Mouse (Mus musculus) cerebellum, adult 9-10 months (tissue): ENCODE results near the gene Eci1.

Source experiments
- DNase-seq: peaks from one replicate; pipeline ENCODE4 v3.0.0; 2022

Eci1 gene

GRCm38 (mm10) chr17:24441148-24441547 is 14.7 kb downstream of the Eci1 start:
- no peak for DNase-seq

GRCm38 (mm10) chr17:24442107-24442506 is 15.7 kb downstream of the Eci1 start:
- DNase-seq: no peak

DNA sequence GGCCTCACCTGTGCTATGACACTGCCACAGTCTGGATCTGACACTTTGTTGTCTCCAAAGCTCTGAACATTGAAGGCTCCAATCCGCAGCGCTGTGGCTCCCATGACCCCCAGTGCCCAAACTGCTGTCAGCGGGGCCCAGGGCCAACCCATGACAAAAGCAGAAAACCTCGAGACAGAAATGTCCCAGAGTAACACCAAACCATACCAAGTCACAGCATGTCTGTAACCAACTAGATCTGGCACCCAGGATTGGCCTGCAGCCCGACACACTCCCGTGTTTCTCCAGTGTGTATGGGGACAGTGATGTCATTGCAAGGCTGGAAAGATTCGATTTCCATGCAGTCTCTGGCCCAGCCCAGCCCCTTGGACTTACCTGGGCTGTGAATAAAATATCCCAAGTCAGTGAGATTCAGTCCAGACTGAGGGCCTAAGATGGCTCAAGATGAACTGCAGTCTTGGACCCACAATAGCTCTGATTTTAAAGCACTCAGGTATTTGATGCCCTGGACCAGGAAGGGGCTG is 16.3 kb downstream of the Eci1 start, which contains the start of gene Dnase1l2:
Gene Dnase1l2, minus strand, starts transcription at position 474 of the 524 bp plus-strand sequence.
- no peak for DNase-seq

GRCm38 (mm10) chr17:24443409-24443808 is 17.0 kb downstream of the Eci1 start:
- peak; percentile 85 for DNase-seq

DNA sequence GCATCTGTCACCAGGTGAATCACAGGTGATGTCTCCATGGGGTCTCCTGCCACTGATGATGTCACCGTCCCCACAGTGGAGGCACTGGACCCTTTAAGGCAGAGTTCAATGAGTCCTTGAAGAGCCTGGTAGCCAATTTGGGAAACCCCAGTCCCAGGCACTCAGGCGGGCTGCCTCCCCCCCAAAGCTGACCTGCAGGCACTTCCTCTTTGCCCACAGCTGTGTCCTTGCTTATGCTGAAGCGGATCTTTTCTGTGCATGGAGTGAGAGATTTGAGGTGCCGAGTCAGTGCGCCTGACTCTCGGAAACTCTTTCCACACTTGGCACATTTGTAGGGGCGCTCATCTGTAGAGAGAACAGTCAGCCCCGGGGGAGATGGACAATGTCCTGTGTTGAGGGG is 20.1 kb downstream of the Eci1 start:
- no peak for DNase-seq

GRCm38 (mm10) chr17:24449507-24449906 is 23.1 kb downstream of the Eci1 start:
- DNase-seq: no peak

- no peak for DNase-seq
Observed at GRCm38 (mm10) chr17:24451220-24451619, 24.8 kb downstream of the Eci1 start.

DNA sequence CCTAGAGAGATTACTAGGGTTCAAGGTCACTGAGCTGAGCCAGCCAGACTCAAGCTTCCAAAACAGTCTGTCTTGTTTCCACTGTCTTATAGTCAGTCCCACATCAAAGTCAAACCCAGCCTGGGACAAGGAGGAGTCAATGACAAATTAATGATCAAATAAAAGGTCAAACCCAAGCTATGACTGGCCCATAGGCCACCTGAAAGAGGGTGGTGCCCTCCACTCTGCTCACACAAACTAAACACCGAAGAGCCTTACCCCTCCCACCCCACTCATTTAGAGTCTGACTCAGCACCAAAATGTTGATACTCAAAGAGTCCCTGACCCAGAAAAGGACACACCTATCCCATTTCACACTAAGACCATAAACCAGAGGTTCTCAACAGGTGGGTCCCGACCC is 26.9 kb downstream of the Eci1 start:
- DNase-seq: no peak

DNA sequence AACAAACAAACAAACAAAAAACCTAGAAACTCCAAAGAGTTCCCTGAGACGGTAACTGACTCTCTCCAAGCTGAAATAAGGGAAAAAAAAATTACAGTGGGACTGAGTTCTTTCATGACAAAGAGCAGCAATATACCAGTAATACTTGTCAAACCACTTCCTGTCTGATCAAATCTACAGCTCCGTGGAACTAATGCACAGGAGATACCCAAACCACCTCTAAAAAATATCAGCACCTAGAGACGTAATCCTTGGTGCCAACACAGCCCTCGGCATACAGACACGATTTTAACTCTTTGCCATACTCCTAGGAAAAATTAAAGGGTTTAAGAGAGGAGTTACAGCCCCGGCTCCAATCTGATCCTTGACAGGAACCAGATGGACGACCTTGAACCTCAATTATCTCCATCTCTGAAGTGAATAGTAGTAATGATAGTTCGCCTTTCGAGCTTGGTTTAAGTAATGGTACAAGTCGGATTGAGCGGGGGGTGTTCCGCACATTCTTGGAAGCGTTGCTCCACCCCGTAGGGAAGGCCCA is 27.8 kb downstream of the Eci1 start:
- no peak for DNase-seq

DNA sequence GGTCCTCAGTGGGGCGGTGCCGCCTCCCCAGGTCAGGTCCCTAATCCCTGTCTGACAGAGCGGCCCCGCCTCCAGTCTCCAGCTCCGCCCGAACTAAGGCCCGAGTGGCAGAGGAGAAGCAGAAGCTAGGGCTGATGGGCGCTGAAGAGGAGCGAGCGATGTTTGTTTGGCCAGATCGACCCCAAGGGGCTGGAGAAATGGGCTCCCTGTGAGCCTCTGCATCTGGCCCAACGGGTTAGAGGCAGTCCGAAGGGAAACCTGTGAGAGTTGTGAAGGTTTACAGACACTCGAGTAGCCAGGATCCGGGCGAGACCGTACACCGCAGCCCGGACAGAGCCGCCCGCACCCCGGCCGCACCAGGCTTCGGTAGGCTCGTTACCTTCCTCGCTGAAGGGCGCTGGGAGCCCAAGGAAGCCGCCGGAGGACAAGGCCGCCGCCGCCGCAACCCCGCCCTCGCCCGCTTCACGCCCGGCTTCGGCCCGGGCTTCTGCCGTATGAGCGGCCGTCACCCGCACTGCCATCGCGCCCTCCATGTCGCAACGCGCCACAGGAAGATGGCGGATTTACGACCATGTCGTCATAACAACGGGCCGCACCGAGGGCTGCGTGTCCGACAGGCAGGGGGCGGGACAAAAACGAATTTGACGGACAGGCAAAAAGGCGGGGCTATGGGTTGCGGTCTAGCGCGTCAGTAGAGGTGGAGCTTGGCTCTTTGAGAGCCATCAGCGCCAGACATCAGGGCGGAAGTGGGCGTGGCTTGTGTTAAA is 28.5 kb downstream of the Eci1 start:
- DNase-seq: peak; percentile 99

GRCm38 (mm10) chr17:24455523-24456206 is 29.2 kb downstream of the Eci1 start:
- peak; percentile 62 for DNase-seq

GRCm38 (mm10) chr17:24461580-24461979 is 35.1 kb downstream of the Eci1 start:
- DNase-seq: no peak

DNA sequence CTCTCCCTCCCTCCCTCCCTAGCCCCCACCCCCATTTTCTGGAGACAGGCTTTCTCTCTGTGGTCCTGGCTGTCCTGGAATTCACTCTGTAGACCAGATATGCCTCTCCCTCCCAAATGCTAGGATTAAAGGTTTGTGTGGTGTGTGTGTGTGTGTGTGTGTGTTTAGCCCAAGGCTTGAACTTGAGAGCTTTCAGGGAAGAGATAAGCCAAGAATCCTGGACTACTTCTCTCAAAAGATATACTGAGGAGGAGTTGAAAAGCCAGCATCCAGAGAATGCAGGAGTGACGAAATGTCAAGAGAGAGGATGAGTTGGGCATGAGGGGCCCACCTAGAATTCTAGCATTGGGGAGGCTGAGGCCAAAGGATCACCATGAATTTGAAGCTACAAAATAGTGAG is 36.5 kb downstream of the Eci1 start:
- DNase-seq: no peak

DNA sequence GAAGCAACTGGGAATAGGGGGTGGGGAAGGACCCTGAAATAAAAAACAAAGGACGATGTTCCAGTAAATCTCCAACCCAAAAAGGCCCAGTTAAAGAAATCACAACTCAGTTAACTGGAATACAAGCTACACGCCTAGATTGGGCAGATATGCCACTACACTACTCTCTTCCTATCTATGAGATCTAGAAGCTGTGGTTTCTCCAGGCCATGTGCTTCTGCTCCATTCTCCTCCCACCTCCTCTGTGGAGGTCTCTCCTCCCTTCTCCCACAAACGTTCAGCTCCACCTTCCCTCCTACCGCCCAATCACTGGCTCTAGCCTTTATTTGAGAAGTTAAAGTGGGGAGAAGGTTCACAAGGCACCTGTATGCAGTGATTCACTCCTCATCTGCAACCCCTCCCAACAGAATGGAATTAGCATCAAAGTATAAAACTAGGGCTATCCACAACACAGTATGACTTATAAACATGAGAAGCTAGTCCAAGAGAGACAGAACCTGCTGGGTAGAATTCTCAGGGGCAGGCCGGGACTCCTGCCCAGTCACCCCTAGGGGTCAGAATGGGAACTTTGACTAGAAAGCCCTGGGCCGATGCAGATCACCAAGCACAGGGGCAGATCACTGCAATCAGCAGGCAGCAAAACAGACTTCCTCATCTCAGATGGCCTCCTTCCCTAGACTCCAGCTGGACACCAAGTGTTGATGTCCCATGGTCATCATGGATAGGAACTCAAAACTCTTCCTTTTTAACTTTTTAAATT is 37.1 kb downstream of the Eci1 start:
- no peak for DNase-seq

DNA sequence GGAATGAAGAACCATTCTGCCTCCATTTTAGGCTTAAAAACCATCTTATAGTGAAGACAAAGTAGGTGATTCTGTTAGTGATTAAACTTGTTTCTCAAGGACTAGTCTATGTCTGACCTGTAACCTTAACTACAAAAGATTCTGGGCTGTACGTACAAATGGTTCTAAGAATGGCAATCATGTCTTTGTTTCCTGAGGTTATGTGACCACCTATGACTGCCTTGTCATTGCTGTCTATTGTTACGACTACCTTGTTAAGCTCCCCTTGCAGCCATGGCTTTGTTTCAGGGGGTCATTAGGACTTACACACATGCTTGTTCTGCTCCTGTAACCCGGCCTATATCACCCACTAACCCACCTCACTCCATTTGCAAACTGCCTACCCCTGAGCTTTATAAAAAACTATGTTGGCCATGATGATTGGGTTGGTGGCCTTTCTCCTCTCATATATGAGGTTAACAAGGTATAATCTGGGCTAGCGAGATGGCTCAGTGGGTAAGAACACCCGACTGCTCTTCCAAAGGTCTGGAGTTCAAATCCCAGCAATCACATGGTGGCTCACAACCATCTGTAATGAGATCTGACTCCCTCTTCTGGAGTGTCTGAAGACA is 42.3 kb downstream of the Eci1 start:
- DNase-seq: peak; percentile 63

DNA sequence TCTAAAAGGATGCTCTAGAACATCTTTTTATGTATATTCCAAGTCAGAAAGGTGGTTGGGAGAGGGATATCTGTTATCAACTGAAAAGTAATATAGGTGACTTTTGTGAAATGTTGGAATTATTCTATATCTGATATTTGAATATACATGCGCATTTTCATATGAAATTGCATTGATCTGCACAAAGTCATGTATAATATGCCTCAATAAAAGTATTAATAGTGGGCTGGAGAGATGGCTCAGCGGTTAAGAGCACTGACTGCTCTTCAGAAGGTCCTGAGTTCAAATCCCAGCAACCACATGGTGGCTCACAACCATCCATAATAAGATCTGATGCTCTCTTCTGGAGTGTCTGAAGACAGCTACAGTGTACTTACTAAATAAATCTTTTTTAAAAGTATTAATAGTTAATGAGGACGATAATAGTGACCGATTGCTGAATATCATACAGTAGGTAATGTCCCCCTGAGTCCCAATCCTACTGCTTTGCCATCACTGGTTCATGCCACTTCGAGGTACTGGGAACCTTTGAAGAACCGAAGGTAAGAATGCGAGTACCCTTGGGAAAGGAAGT is 43.0 kb downstream of the Eci1 start:
- DNase-seq: no peak

GRCm38 (mm10) chr17:24469910-24470602 is 43.6 kb downstream of the Eci1 start, which contains the start of the genes E4f1 and Pgp:
Gene E4f1 (minus strand): TSS chr17:24470313.
Gene Pgp (plus strand): TSS chr17:24470392.
- DNase-seq: peak; percentile 99

- DNase-seq: peak; percentile 54
Observed at GRCm38 (mm10) chr17:24470701-24471527, 44.5 kb downstream of the Eci1 start.

DNA sequence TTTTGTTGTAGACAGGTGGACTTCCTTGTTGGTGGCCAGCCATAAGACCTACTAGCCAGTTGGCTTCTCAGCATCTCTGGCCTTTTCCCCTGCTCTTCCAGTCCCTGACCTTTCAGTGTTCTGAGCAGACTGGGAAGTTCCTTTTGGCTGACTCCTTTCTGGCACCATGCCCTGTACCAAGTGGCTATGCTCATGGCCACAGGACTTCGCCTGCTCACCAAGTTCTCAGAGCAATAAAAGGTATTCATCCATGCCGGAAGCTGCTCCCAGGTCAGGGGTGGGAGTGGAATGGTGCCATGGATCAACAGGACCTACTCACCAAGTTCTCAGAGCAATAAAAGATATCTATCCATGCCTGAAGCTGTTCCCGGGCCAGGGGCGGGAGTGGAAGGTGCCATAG is 46.1 kb downstream of the Eci1 start:
- peak; percentile 79 for DNase-seq

DNA sequence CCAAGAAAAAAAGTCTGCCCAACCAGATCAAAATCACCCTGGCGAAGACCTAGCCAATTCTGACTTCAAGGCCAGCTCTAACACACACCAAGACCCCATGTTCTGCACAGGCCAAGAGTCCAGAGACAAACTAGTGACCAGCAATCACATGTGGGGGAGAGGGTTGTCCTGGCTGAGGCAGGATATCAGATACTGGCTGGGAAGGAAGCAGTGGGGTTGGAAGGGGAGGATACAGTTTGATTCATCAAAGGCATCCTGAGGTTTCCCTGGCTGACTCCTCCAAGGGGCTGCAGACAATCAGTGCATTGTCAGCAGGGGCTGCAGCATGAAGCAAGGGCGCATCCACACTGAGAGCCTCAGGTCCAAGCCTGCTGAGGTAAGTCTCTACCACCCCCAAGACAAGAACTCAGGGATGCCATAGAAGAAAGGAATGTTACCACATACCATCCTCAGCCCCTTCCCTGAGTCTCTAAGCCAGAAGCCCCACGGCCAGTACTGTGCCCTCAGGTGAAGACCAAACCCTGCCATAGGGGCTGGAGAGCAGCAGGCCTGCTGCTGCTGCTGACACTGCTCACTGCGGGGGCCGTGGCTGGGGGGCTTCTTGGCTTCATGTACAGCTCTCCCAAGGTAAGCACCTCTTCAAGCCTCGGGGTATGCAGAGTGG is 47.3 kb downstream of the Eci1 start, which contains the start of gene Bricd5:
Gene Bricd5, plus strand, starts transcription at position 273 of the 664 bp plus-strand sequence.
- DNase-seq: no peak
